Mouse (Mus musculus) limb, embryonic 14.5 days (tissue): ENCODE results near the gene Syce1. TPM values are rescaled to one million over a fixed set of nuclear protein-coding genes. Genes with fewer than 3 reads are reported as not detected.
"Not testable (repeated sequence)": the region's sequence is repeated elsewhere in the genome, so short reads cannot be mapped to it uniquely, and the experiment has no call there.

Experiments used
- ATAC-seq: fragments of 200-750 bp; cut with Nextera tagmentation; 2 replicates; pipeline ENCODE4 v1.8.0; 2017; ENCODE audit warnings: low read depth, moderate number of reproducible peaks, moderate TSS enrichment; ENCODE audit not compliant: low FRiP score
- DNase-seq: peaks from one replicate; pipeline ENCODE4 v3.0.0-alpha.2; 2015; ENCODE audit warnings: low spot score
- H3K27ac ChIP-seq: fragments of 300-500 bp; sonication (generic); replicated peaks from 2 replicates; pipeline ENCODE4 v1.5.1; 2014; ENCODE audit warnings: low read depth, mild to moderate bottlenecking, low read length, moderate library complexity, mixed read lengths
- H3K27me3 ChIP-seq: fragments of 300-500 bp; sonication (generic); 2 replicates; pipeline ENCODE4 v1.6.1; 2014; ENCODE audit warnings: low read length, mixed read lengths; ENCODE audit not compliant: control insufficient read depth, insufficient read depth
- H3K36me3 ChIP-seq: fragments of 300-500 bp; sonication (generic); 2 replicates; pipeline ENCODE4 v1.6.1; 2014; ENCODE audit warnings: mild to moderate bottlenecking, low read length, moderate library complexity, mixed read lengths; ENCODE audit not compliant: control insufficient read depth, insufficient read depth
- H3K4me1 ChIP-seq: fragments of 300-500 bp; sonication (generic); 2 replicates; pipeline ENCODE4 v1.6.1; 2014; ENCODE audit warnings: antibody characterized with exemption, low read length, mixed read lengths; ENCODE audit not compliant: control insufficient read depth, insufficient read depth
- H3K4me2 ChIP-seq: fragments of 300-500 bp; sonication (generic); replicated peaks from 2 replicates; pipeline ENCODE4 v1.6.1; 2014; ENCODE audit warnings: low read depth, mild to moderate bottlenecking, low read length, moderate library complexity; ENCODE audit not compliant: severe bottlenecking
- H3K4me3 ChIP-seq: fragments of 300-500 bp; sonication (generic); replicated peaks from 2 replicates; pipeline ENCODE4 v1.5.1; 2014; ENCODE audit warnings: low read length
- H3K9ac ChIP-seq: fragments of 300-500 bp; sonication (generic); 2 replicates; pipeline ENCODE4 v1.6.1; 2014; ENCODE audit warnings: mild to moderate bottlenecking, low read depth, low read length, moderate library complexity; ENCODE audit not compliant: severe bottlenecking
- H3K9me3 ChIP-seq: fragments of 300-500 bp; sonication (generic); 2 replicates; pipeline ENCODE4 v1.6.1; 2016; ENCODE audit warnings: low read length; ENCODE audit not compliant: control insufficient read depth
- POLR2A ChIP-seq: fragments of 200-500 bp; IDR thresholded peaks from 2 replicates; pipeline ENCODE4 v1.8.0; 2012; ENCODE audit warnings: inconsistent platforms, mild to moderate bottlenecking, moderate library complexity, borderline replicate concordance; ENCODE audit not compliant: insufficient read depth, insufficient read length; ENCODE audit errors: extremely low read depth
- WGBS: fragments of 180-500 bp; shearing (Covaris S2); extraction: QIAGEN DNeasy Blood & Tissue Kit; methylation state at CpG from one replicate; pipeline ENCODE4 v1.1.7; 2014; 5-methylcytosine and 5-hydroxymethylcytosine counted together
- polyA plus RNA-seq, 2 experiments: library from polyadenylated mRNA; depleted of rRNA in 1 of 2; stranded (reverse) in 1 of 2; unstranded in 1 of 2; fragments of >200 nt; fragmentation: Nextera tagmentation in 1 of 2; extraction: Ambion mirVana in 1 of 2; gene quantifications; 2 replicates each; pipeline versions ENCODE4 v1.2.1 to v1.2.3; 2012 to 2014

Syce1 gene
- polyA plus RNA-seq, 2 experiments: 0.39 to 0.54 TPM

DNA sequence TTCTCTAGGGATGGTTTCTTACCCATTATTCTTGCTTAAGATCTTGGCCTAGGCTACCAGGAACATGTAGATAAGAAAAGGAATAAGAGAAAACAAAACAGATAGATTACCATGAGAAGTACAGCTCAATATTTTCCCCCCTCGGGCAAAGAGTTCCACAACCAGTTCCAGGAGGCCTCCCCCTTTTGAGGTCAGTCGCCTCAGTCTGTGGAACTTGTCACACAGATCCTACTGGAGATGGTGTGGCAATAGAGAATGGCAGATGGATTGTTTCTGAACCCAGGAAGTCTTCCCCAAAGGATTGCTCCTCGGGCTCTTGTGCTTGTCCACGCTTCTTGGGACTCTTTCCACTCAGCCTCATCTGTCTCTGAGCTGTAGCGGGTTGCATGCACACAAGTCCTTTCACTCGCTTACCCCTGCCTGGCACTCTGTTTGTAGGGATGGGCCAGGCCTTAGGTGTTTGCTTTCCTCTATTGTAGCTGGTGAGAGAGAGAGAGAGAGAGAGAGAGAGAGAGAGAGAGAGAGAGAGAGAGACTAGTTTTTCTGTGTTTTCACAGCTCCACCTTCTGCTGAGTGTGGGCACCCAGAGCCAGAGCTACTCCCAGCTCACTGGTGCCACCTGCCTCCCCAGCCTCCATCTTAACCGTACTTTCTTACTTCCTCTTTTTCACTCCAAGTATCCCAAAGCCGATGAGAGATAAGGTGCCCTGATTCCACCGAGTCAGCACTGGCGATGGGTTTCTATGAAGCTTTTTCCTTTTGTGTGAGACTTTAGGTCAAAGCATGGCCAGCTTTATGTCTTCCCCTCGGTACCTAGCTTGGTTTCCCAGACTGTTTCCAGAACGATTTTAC lies 21.5 kb downstream of the Syce1 start:
- no peaks in the 10 kb centered on the region for H3K36me3 ChIP-seq
- H3K4me3 ChIP-seq: no peak overlapping the region
- no peak overlapping the region for H3K4me2 ChIP-seq
- no peaks in the 10 kb centered on the region for H3K9me3 ChIP-seq
- H3K9ac ChIP-seq: no peak overlapping the region
- no peak for TF ChIP-seq POLR2A
- no peak for DNase-seq
- WGBS: 76% methylated on average over 12 of the region's 12 CpGs
- no peaks in the 10 kb centered on the region for H3K27me3 ChIP-seq
- no peaks in the 10 kb centered on the region for H3K4me1 ChIP-seq
- no peak overlapping the region for H3K27ac ChIP-seq
- ATAC-seq: no peak

DNA sequence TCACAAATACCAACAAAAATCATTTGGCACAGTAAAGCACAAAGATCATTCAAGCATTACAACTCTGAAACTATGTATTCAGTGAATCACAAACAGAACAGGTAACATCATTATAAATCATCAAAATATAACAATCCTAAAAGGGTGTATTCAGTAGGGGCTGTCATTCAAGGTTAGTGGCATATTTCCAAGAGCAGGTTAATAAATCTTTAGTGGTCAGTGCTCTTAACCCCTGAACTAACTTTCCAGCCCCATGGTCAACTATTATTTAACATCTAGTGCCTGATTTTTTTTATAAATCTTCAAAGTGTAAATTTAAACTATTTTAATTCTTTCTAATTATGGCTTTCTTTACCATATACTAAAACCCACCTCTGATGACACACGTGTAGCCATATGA lies 22.3 kb downstream of the Syce1 start:
- not testable (repeated sequence) for H3K27me3 ChIP-seq
- WGBS: 57% methylated on average over 1 of the region's 1 CpGs

DNA sequence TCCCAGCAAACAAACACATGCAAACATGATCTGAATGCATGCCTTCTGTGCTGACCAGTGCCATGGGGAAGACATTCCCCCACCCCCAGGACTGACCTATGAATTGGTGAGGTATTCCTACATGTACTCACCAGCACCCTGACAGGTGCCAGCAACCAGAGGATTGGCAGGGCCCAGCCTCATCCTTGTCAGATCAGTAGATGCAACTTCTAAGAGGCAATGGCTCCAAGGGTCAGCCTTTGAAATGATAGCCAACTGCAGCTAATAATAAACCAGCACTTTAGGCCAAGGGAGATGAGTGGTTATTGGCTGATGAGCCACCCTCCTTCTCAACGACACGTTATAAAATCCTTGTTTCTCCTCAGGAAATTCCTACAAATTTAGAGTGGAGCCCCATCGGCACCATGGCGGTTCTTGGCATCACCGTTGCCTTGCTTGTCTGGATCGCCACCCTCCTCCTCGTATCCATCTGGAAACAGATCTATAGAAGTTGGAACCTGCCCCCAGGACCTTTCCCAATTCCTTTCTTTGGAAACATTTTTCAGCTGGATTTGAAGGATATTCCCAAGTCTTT lies 24.1 kb downstream of the Syce1 start, which contains the start of gene Cyp2e1:
Cyp2e1 (plus strand) TSS at position 293 of the 574 bp plus-strand sequence.
- DNase-seq: no peak
- WGBS: 81% methylated on average over 7 of the region's 7 CpGs
- no peaks in the 10 kb centered on the region for H3K36me3 ChIP-seq

More for the DNA sequence above, 22.3 kb downstream of the Syce1 start:
- not testable (repeated sequence) for H3K4me2 ChIP-seq, ATAC-seq, H3K27ac ChIP-seq, H3K36me3 ChIP-seq, H3K9ac ChIP-seq, H3K9me3 ChIP-seq, DNase-seq, H3K4me3 ChIP-seq, H3K4me1 ChIP-seq

DNA sequence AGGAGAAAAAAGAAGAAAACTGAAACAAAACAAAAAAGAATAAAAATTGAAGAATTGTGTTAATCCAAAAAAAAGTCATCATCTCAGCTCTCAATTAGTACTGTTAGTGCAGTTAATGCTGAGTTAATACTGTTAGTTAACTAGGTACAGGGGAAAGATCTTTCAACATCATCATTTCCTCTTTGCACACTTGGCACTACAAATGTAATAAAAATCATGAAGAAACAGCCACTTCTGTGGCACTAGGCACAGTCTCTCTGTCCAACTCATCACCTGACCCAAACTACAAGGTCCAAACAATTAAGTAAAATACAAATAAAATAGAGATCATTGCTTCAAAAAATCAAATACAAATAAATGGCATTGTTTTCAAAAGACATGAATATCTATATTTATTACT lies 27.0 kb downstream of the Syce1 start:
- DNase-seq (no peak), ATAC-seq (no peak)
- no peak overlapping the region for H3K9ac ChIP-seq
- H3K4me2 ChIP-seq: no peak overlapping the region
- no peaks in the 10 kb centered on the region for H3K36me3 ChIP-seq
- H3K27ac ChIP-seq: no peak overlapping the region
- H3K4me3 ChIP-seq: no peak overlapping the region
- no peaks in the 10 kb centered on the region for H3K9me3 ChIP-seq
- H3K4me1 ChIP-seq: no peaks in the 10 kb centered on the region
- TF ChIP-seq POLR2A: no peak
- no peaks in the 10 kb centered on the region for H3K27me3 ChIP-seq

More for the DNA sequence above, 24.1 kb downstream of the Syce1 start, which contains the start of gene Cyp2e1:
- no peak for TF ChIP-seq POLR2A
- Histone ChIP-seq H3K4me1 (no peaks in the 10 kb centered on the region), H3K4me3 (no peak within 1 kb of the TSS), H3K27ac (no peak within 1 kb of the TSS), H3K9me3 (no peaks in the 10 kb centered on the region), H3K9ac (no peak within 1 kb of the TSS), H3K27me3 (no peaks in the 10 kb centered on the region), H3K4me2 (no peak within 1 kb of the TSS)
- ATAC-seq: no peak

DNA sequence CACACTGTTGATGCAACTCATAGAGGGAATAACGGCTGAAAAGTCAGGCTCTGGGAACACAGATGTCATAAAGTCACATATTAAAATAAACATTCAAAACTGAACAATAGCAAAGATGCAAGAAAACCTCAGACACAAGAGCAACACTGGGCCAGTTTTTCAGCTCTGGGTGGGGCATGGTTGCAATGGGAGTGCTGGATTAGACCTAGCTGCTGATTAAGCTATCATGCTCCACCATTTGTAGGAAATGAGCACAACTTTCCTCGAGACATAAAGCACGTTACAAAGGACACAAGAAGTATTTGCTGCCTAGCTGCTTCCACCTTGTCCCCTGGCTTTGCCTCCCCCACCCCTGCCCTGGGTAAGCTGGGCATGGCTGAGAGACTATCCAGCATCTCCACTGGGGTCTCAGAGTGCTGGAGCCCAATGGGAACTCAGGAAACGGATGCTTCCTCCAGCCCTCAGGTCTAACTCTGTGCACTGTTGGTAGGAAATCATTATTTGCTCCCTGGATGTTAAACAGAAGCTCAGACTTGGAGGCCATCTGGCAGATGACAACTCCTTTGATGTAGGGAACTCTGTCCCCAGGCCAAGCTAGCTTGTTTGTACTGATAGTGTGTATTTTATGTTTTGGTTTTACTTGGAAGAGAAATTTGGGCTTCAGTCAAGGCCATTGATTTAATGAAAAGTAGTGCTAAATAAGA lies 31.3 kb downstream of the Syce1 start:
- Histone ChIP-seq H3K9me3 (no peaks in the 10 kb centered on the region), H3K27me3 (no peaks in the 10 kb centered on the region), H3K4me1 (no peaks in the 10 kb centered on the region), H3K9ac (no peak overlapping the region), H3K36me3 (no peaks in the 10 kb centered on the region), H3K4me3 (no peak overlapping the region), H3K4me2 (no peak overlapping the region), H3K27ac (no peak overlapping the region)
- ATAC-seq (no peak), DNase-seq (no peak)
- TF ChIP-seq POLR2A: no peak
- 62% methylated on average over 4 of the region's 4 CpGs for WGBS
